Mouse (Mus musculus): ENCODE data around the gene Zbtb2.

- TF ChIP-seq CTCF (IDR thresholded peaks at IDR 0.05; ENCODE audit: low read depth) (peak; percentile 91), EP300 (IDR thresholded peaks at IDR 0.05; ENCODE audit: low read depth) (no peak)
Observed at GRCm38 (mm10) chr10:4346489-4347135, 41.3 kb downstream of the Zbtb2 start.
